Mouse (Mus musculus) bone marrow macrophage, adult 2 months (primary cell): ENCODE results near the gene Triml2.

Experiments
- CTCF ChIP-seq: IDR thresholded peaks from 2 replicates; pipeline ENCODE4 v1.5.1; 2012; ENCODE audit warnings: low read depth, mild to moderate bottlenecking, low read length, moderate library complexity
- POLR2A ChIP-seq: IDR thresholded peaks from 2 replicates; pipeline ENCODE4 v1.6.1; 2012; ENCODE audit warnings: mild to moderate bottlenecking, low read depth, low read length, borderline replicate concordance

- TF ChIP-seq CTCF (no peak), POLR2A (no peak)
Measured at GRCm38 (mm10) chr8:43179189-43179588, 1.2 kb upstream of the Triml2 start.
